Mouse (Mus musculus): ENCODE data around the gene Cacna1d.

The Cacna1d gene

DNA sequence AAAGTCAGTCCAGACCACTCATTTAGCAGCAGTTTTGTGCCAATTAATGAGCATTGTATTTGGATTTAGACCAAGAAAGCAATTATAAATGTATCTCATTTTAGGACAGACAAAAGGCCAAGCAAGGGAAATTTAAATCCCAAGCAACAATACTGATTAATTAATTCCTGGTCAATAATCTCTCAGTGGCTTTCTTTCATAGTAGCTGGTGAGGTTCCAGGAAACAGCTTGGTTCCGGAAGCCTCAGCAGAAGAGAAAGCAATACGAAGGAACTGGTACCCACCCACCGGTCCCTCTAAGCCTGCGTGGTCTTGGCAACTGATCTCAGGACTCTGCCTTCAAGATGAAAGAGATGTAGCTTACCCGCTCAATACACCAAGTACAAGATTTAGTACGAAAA lies 319.7 kb downstream of the Cacna1d start:
- intact Hi-C loops (cut with DNase I), result no loop called here

DNA sequence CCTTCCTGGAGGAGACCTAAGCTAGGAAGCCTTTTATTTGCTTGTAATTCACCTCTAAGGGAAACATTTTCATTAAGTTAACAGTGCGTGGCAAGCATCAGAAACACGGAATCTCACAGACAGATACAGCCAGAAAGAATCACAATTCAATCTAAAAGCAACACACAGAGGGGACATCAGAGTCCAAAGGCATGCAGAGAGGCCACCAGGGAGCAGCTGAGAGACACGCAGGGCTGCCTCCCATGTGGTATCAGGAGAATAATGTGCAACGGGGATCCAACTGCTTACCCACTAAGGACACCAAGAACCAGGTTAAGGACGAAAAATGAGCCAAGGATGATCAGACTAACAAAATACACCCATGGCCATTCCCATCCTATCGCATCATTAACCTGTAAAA lies 320.2 kb downstream of the Cacna1d start:
- intact Hi-C loops (cut with DNase I), result no loop called here

DNA sequence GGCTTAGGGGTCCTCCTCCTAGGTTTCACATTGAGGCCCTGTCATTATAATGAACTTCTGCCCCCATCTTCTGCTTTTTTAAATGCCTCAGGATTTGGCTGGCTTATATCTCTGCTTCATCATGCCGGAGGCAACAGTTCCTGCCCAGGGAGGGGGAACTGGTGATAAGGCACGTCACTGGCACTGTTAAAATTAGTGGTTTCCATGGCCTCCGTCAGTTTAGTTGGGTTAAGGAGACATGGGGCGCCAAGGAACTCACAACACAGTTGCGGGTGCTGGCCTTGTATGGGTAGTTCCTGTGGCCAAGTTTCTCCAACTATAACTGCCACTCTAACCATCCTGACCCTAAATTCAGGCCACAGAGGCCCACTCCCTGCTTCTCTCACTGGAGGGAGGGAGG lies 321.8 kb downstream of the Cacna1d start:
- intact Hi-C loops (cut with DNase I), result no loop called here

DNA sequence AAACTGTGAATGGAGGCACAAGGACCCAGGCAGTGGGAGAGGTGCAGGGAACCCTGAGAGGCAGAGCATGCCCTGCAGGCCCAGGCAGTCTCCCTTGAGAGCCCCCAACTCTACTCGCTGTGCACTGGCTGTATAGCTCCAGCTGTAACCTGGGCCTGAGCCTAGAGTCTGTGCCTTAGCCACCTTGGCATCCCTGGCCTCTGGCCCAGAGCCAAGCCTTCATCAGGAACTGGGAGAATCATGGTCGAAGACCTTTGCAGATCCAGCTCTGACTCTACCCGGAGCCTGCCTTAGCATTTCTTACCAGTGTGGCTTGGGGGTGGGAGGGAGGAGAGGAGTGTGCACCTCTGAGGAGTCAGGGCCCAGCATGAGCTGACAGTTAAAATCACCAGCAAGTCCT lies 322.4 kb downstream of the Cacna1d start:
- intact Hi-C loops (cut with DNase I), result no loop called here

DNA sequence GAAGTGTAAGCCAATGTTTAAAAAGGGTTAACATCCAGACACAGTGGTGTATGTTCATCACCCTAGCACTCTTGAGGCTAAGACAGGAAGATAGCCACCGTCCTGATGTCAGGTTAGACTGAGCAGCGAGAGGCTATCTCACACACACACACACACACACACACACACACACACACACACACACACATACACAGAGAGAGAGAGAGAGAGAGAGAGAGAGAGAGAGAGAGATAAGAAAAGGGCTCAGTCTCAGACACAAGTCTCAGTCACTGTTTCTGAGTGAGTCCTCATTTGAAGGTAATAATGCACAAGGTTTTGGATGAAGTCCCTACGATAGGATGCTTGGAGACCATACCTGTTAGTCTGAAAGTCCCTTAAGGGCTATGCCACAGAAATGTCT lies 322.9 kb downstream of the Cacna1d start:
- intact Hi-C loops (cut with DNase I), result no loop called here

DNA sequence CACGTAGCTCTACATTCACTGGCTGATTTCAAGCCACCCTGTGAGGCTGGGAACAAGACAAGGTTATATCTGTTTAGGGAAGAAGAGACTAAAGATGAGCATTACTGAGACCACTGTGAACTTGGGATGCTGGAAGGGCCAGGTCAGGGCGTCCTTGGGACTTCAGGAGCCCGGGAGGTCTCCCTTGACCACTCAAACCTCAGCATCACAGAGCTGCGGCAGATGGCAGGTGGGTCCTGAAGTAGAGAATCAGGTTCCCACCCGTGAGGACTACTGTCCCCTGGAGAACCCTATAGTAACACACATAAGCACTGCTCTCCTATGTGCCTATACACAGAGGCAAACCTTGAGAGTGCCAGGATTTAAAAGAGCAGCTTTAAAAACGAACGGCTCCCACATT lies 323.6 kb downstream of the Cacna1d start:
- intact Hi-C loops (cut with DNase I), result no loop called here

DNA sequence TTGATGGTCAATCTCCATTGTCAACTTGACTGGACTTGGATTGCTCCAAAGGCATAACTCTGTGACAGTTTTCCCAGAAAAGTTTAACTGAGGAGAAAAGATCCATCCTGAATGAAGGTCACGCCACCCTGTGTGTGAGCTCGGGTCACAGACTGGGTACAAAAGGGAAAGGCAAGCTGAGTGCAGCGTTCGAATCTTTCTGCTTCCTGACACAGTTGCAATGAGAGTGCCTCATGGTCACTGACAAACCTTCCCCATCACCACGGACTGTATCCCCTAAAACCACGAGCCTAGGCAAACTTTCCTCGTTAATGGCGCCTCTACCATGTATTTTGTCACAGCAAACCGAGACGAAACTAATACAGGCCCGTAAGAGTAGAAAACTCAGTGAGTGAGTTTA lies 325.2 kb downstream of the Cacna1d start:
- intact Hi-C loops (cut with DNase I), result no loop called here

DNA sequence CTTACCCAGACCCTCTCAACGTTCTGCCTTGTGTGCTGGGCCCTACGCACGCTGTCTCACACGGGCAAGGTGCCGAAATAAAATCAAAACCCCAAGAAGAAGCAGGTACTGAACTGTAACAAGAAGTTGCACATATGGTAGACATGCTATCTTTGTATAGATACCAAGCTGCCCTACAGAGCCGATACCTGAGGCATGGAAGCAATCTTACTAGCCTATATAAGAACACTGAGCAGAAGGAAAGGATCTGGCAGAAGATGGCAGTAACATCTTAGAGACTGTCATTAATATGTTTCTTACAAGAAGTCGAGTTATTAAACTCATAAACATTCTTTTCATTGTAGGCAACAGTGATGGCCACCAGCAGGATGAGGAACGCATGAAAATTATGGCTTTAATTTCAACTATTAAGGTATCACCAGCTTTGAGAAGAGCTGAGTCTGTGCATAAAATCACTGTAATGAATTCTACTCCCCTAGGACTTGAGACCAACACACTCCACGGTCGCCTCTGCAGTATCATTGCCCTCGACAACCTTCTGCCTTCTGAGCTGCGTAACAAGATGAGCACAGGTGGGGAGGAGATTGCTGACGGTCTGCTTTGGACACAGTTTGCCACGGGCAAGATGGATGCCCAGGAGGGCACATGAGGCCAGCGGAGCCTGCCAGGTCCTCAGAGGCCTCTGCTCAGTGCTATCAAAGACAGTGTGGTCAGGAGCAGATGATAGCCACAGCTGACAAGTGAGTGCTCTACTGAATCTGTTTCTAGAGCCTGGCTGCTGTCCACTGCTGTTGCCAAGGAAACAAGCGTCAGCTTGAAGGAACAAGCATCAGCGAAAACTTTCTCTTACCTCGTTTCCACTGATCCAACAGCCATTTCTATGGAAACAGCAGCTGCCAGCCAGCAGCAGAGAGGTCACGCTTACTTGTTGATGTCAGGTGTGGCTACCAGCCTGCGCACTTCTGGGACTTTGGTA lies 327.2 kb downstream of the Cacna1d start:
- intact Hi-C loops (cut with DNase I), result no loop called here

DNA sequence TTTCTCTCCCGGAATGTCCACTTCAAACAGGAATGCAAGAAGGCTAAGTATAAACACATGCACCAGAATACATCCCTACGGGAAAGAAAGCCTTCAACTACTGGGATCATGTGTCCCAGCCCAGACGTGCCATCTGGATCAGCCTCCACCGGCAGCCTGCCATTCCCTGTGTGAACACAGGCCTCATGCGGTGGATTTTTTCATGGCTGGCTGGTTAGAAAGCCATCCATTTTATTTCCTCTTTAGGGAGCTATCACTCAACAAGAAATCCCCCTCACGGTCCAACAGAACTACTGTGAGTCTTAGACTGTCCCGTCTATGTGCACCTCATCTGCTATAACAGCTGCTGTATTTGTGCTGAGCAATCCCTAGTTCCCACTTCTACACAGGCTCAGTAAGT lies 343.5 kb downstream of the Cacna1d start:
- intact Hi-C loops (cut with DNase I), result no loop called here

DNA sequence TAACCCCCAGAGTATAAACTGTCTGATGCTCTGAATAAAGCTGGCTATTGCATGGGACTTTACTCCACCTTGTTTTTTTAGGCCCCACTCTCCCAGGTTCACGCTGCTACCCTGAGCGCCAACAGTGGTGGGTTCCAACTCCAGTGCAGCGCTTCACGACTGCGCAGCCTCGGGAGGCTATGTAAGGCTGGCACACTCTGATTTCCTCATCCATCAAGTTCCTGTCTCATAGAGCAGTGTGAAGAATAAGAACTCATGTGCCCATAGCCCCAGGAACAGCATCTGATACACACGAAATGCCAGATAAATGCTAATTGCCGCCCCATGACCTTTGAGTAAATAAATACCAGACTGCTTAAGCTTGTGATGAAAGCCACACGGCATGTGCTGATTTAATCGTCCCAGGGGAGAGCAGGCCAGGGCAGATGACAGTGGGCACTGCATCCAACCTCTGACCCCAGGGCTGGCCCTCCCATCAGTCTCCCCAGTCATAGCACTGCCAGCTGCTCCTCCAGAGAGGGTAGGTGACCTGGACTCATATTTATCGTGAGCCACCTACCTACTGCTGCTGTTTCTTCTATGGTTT lies 352.8 kb downstream of the Cacna1d start:
- intact Hi-C loops (cut with DNase I), result loop anchor here (5.0 kb wide), 2 partner anchors 214 to 234 kb away; no protein-coding TSS in a partner anchor

DNA sequence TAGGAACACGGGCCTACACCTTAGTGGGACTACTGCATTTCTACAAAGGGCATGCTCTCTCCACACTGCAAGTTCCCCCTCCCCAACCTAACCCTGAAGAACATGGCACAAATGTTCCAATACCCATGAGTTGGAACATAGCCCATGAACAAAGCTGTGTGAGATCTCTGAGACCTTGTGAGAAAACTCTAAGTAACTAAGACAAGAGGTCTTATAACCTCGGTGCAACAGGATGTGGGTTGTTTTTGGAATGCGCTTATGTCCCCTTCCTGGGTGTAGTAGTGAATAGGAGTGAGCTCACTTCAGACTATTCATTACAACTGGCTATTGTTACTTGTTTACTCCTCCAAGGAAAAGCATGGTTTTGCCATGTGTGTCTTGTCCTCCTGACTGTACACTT lies 353.3 kb downstream of the Cacna1d start:
- intact Hi-C loops (cut with DNase I), result loop anchor here (2.0 to 5.0 kb wide), 3 partner anchors 214 to 321 kb away; no protein-coding TSS in a partner anchor

DNA sequence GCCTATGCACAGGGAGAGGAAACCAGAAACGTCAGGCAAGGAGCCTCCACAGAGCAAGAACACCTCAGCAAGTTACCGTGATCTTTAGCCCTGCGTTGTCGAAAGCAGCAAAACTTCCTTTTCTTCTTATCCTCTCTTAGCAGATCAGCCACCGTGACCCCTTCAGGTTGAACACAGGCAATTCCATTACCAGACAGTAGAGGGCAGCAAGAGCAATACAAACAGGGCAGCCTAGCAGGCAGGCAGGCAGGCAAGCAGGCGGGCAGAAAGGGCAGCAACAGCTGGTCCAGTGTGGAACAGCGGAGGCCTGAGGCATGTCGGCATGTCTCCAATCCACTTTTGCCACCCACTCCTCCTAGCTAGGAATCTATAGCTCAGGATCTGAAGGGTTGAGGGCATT lies 354.3 kb downstream of the Cacna1d start:
- intact Hi-C loops (cut with DNase I), result loop anchor here (2.0 to 5.0 kb wide), 3 partner anchors 215 to 322 kb away; no protein-coding TSS in a partner anchor

DNA sequence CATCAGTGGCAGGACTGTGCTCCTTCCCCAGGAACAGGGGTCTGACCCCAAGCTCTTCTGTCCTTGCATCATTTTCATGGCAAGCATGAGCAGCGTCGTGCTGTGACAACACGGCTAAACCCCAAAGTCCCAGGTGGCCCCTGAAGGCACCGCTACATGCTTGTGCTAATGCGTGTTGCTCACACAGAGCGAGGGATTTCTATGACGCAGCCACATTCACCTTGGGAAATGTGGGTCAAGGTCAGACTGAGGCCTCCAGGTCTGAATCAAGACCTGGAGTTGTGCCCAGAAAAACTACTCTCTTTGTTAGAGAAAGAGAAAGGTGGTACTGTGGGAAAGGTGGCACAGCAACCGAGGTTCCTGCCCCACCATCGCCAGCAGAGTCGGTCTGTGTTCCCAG lies 355.9 kb downstream of the Cacna1d start:
- intact Hi-C loops (cut with DNase I), result loop anchor here (5.0 kb wide), 2 partner anchors 217 to 237 kb away; no protein-coding TSS in a partner anchor

DNA sequence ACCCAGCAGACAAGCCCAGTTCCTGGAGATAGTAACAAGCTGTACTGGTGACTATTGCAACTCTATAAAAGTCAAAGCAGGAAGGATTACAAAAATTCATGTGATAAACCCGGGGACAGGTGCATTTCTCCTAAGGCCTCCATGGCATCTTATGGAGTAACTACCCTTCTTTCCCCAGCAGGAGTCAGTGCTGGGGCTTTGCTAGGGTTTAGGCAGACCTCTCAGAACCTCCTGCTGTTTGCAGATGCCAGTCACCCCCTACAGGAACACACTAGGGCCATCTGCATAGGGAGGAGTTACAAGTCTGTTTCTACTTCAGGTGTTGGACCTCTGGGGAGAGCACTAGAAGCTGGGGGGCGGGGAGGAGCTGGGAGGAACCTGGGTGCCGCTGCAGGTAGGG lies 357.6 kb downstream of the Cacna1d start:
- intact Hi-C loops (cut with DNase I), result no loop called here

DNA sequence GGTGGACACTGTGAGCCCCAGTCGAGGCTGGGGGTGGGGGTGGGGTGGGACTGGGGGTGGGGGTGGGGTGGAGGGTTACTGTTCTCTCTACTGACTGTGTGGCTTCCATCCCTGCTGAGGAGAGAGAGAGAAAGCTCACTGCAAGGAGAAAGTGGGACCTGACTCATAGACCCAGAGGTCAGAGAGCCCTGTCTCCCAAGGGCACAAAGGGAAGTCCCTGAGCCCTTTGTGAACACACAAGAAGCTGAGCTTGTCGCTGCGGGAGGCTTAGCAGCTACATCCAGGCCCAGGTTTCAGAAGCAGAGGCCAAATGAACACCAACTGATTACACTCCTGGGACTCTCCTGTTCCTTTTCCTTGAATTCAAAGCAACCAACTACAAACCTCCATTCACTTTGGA lies 360.0 kb downstream of the Cacna1d start:
- intact Hi-C loops (cut with DNase I), result no loop called here

DNA sequence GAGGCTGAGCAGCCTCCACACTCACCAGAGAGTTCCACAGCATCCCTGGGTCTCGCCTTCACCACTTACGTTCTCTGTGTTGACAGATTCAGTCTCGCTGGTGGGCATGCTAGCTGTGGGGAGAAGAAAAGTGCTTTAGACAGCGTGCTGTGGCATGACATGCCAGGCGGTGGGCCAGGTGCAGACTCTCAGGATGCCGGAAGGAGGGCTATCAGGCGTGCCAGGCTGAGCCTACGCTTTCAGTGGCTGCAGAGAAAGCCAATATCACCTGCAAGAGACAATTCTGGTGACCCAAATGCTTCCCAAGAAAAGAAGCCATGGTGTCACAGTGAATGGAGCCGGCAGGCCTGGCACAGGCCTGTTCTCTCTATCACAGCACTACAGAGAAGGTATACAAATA lies 361.2 kb downstream of the Cacna1d start:
- intact Hi-C loops (cut with DNase I), result no loop called here

DNA sequence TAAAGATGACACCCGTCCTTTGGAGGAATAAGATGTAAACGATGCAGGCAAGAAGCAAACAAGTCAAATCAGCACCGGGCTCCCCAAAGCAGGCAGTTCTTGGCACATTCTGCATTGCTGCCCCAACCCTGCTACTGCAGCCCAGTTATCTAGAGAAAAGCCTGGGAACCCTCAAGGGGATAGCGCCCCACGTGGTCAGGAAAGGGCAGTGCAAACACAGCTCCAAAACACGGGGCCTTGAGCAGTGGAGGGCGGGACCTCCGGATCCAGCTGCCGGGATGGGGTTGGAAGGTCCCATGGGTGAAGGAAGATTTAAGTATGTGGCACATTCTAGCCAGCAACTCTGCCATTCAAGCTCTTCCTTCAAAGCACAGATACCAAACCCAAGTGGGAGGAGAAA lies 361.9 kb downstream of the Cacna1d start:
- intact Hi-C loops (cut with DNase I), result no loop called here

DNA sequence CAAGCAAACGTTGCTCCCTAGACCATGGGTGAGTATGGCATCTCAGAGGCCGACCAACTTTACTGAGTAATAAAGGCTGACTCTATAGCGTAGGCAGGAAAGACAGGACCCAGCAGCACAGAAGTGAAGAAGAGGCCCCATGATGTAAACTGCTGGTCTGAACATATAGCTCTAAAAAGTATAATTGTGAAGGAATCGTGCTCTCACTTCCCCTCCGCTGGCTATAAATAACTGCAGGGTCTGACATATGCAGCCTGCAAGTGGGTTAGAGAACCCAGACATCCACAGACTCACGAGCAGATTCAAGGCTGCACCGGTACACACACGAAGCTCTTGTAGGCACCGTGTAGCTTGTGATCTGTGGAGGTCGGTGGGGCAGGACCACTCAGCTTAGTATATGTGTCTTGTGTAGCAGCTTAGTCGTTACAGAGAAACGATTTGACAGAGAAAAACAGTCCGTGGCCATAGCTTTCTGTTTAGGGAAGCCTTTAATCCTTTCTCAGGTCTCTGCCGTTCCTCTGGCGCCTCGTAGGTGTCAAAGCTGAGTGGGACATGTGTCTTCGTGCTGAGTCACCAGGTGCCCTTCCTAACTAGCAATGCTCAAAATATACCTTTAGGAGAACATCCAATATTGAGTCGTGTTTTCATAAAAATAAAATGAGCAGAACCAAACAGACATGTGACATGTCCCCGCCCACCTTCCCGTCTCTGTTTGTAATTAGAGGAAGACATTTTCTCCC lies 366.1 kb downstream of the Cacna1d start:
- intact Hi-C loops (cut with DNase I), result no loop called here

DNA sequence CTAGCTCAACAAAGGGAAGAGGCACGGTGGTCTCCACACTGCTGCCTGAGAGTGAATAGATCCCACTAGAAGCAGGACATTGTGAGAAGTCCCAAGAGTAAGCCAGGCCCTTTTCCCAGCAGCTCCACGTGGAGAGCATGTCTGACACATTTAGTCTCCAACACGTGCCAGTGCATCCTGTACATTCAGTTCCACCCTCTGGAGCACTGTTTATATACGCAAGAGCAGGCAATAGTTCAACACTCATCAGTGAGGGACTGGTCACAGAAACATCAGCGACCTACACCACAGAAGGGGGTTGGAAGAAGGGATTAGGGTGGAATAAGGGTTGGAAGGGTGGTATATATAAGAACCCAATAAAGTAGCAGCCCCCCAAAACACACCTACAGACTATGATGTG lies 371.2 kb downstream of the Cacna1d start:
- intact Hi-C loops (cut with DNase I), result no loop called here

DNA sequence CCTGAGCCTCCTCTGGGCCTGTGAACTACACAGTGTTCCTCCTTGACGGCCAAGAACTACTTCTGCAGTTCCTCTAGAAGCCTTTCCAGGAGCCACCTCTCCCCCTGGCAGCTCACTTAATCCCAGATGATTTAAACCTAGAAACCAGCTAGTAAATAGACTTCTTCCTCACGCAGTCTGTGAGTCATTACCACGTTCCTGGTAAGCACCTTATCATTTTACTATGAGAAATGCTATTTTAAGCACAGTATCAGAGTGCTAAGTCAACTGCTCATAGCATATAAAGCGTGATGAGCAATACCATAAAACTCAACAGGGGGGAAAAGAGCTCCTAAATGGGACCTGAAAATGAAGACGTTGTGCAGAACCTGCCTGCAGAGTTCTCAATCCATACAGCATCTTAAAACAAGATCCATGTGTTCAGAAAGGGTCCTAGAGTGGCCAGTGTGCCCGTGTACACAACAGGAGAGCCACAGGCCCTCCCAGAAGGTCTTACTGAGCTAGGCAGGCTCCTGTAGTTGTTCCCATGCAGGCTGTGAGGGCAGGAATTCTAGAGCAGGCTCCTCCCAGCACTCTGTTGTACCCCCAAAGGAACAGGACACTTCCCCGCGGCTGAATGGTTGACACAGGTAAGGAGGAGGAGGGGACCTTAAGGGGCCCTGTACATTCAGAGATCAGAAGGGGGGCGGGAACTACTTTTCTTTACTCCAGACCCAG lies 377.7 kb downstream of the Cacna1d start:
- intact Hi-C loops (cut with DNase I), result no loop called here

DNA sequence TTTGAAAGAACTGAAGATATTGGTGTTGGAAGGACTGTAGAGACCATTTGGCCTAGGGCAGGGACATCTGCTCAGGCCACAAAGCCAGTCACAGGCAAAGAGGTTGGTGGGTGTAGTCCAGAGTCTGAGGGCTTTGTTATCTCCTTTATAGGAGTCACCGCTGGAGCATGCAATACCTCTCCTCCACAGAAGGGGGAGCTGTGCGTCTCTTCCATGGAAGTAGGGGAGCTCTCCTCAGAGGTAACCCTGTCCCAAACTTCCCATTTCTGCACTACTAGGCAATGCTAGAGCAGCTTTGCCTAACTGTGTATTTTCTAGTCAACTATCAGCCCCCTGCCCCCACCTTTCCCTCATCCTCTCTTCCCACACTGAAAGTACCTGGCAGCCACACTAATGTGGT lies 382.2 kb downstream of the Cacna1d start:
- intact Hi-C loops (cut with DNase I), result no loop called here

All from adrenal gland (tissue).